Mouse (Mus musculus) lung, postnatal 0 days (tissue): Measurements from ENCODE around the gene Uox. TPM values are rescaled to one million over a fixed set of nuclear protein-coding genes. Genes with fewer than 3 reads are reported as not detected.

ENCODE experiments used
- ATAC-seq: fragments of 200-750 bp; cut with Nextera tagmentation; 2 replicates; pipeline ENCODE4 v1.8.0; 2017; ENCODE audit warnings: moderate library complexity
- DNase-seq: peaks from one replicate; pipeline ENCODE4 v3.0.0-alpha.2; 2016; ENCODE audit warnings: low spot score
- H3K27ac ChIP-seq: fragments of 300-500 bp; sonication (generic); 2 replicates; pipeline ENCODE4 v1.5.1; 2014; ENCODE audit warnings: antibody characterized with exemption, mild to moderate bottlenecking, low read length, mixed read lengths
- H3K27me3 ChIP-seq: fragments of 300-500 bp; sonication (generic); replicated peaks from 2 replicates; pipeline ENCODE4 v1.6.1; 2014; ENCODE audit warnings: low read length, mixed read lengths; ENCODE audit not compliant: insufficient read depth
- H3K36me3 ChIP-seq: fragments of 300-500 bp; sonication (generic); 2 replicates; pipeline ENCODE4 v1.6.1; 2014; ENCODE audit warnings: low read length, mixed read lengths; ENCODE audit not compliant: insufficient read depth
- H3K4me1 ChIP-seq: fragments of 300-500 bp; sonication (generic); 2 replicates; pipeline ENCODE4 v1.6.1; 2014; ENCODE audit warnings: antibody characterized with exemption, low read depth, low read length, mixed read lengths; ENCODE audit not compliant: insufficient read depth
- H3K4me2 ChIP-seq: fragments of 300-500 bp; sonication (generic); replicated peaks from 2 replicates; pipeline ENCODE4 v1.6.1; 2014; ENCODE audit warnings: low read depth, mild to moderate bottlenecking, low read length, moderate library complexity, mixed read lengths
- H3K4me3 ChIP-seq: fragments of 300-500 bp; sonication (generic); 2 replicates; pipeline ENCODE4 v1.5.1; 2014; ENCODE audit warnings: low read depth, low read length
- H3K9ac ChIP-seq: fragments of 300-500 bp; sonication (generic); replicated peaks from 2 replicates; pipeline ENCODE4 v1.6.1; 2014; ENCODE audit warnings: low read depth, mild to moderate bottlenecking
- H3K9me3 ChIP-seq: fragments of 300-500 bp; sonication (generic); 2 replicates; pipeline ENCODE4 v1.6.1; 2016; ENCODE audit warnings: low read length, mixed read lengths
- CTCF ChIP-seq: IDR thresholded peaks from 2 replicates; pipeline ENCODE4 v1.5.1; 2016; ENCODE audit warnings: antibody characterized with exemption, mild to moderate bottlenecking
- EP300 ChIP-seq: IDR thresholded peaks from 2 replicates; pipeline ENCODE4 v1.6.1; 2016; ENCODE audit warnings: antibody characterized with exemption, mild to moderate bottlenecking, control low read depth
- WGBS: fragments of 180-500 bp; shearing (Covaris S2); extraction: QIAGEN DNeasy Blood & Tissue Kit; methylation state at CpG from one replicate; pipeline ENCODE4 v1.1.7; 2014; 5-methylcytosine and 5-hydroxymethylcytosine counted together
- polyA plus RNA-seq: library from polyadenylated mRNA; unstranded; fragments of >200 nt; fragmentation: Nextera tagmentation; extraction: Ambion mirVana; gene quantifications from 2 replicates; pipeline ENCODE4 v1.2.1, GENCODE M21; 2015

The Uox gene
- polyA plus RNA-seq, 1 experiment from 2014 or later: 0.63 TPM

GRCm38 (mm10) chr3:146616533-146617283 lies 46.5 kb downstream of the Uox start:
- DNase-seq (no peak), ATAC-seq (no peak)
- 64% methylated on average over 5 of the region's 5 CpGs for WGBS
- no peaks in the 10 kb centered on the region for H3K4me1 ChIP-seq
- no peak overlapping the region for H3K4me2 ChIP-seq
- H3K9me3 ChIP-seq: no peaks in the 10 kb centered on the region
- TF ChIP-seq EP300 (no peak), CTCF (no peak)
- no peak overlapping the region for H3K27ac ChIP-seq
- H3K36me3 ChIP-seq: no peaks in the 10 kb centered on the region
- no peak overlapping the region for H3K4me3 ChIP-seq
- H3K27me3 ChIP-seq: no peaks in the 10 kb centered on the region
- no peak overlapping the region for H3K9ac ChIP-seq

- Histone ChIP-seq H3K9me3 (no peaks in the 10 kb centered on the region), H3K27me3 (no peaks in the 10 kb centered on the region), H3K4me3 (no peak overlapping the region), H3K4me1 (no peaks in the 10 kb centered on the region), H3K36me3 (no peaks in the 10 kb centered on the region), H3K27ac (no peak overlapping the region), H3K4me2 (no peak overlapping the region), H3K9ac (no peak overlapping the region)
- DNase-seq (no peak), ATAC-seq (no peak)
- TF ChIP-seq EP300 (no peak), CTCF (no peak)
These were observed 47.7 kb downstream of the Uox start for GRCm38 (mm10) chr3:146617946-146618345.

- DNase-seq (no peak), ATAC-seq (no peak)
- TF ChIP-seq EP300 (no peak), CTCF (no peak)
- Histone ChIP-seq H3K4me3 (no peak overlapping the region), H3K4me2 (no peak overlapping the region), H3K36me3 (no peaks in the 10 kb centered on the region), H3K9me3 (no peaks in the 10 kb centered on the region), H3K4me1 (no peaks in the 10 kb centered on the region), H3K27ac (no peak overlapping the region), H3K9ac (no peak overlapping the region), H3K27me3 (no peaks in the 10 kb centered on the region)
- 60% methylated on average over 4 of the region's 4 CpGs for WGBS
These were observed 48.1 kb downstream of the Uox start for GRCm38 (mm10) chr3:146618357-146618756.

GRCm38 (mm10) chr3:146620101-146620500 lies 49.9 kb downstream of the Uox start:
- WGBS: 80% methylated on average over 10 of the region's 10 CpGs
- H3K36me3 ChIP-seq: no peaks in the 10 kb centered on the region
- no peak overlapping the region for H3K27ac ChIP-seq
- H3K4me3 ChIP-seq: no peak overlapping the region
- no peak for DNase-seq
- no peak overlapping the region for H3K9ac ChIP-seq
- ATAC-seq: no peak
- no peaks in the 10 kb centered on the region for H3K27me3 ChIP-seq
- TF ChIP-seq EP300 (no peak), CTCF (no peak)
- no peaks in the 10 kb centered on the region for H3K4me1 ChIP-seq
- no peak overlapping the region for H3K4me2 ChIP-seq
- no peaks in the 10 kb centered on the region for H3K9me3 ChIP-seq

GRCm38 (mm10) chr3:146620555-146621249 lies 50.5 kb downstream of the Uox start:
- no peak overlapping the region for H3K4me3 ChIP-seq
- H3K27me3 ChIP-seq: no peaks in the 10 kb centered on the region
- ATAC-seq (no peak), DNase-seq (no peak)
- no peak for TF ChIP-seq EP300
- TF ChIP-seq CTCF: no peak
- no peaks in the 10 kb centered on the region for H3K4me1 ChIP-seq
- 71% methylated on average over 14 of the region's 14 CpGs for WGBS
- H3K27ac ChIP-seq: no peak overlapping the region
- no peak overlapping the region for H3K9ac ChIP-seq
- H3K9me3 ChIP-seq: no peaks in the 10 kb centered on the region
- no peak overlapping the region for H3K4me2 ChIP-seq
- no peaks in the 10 kb centered on the region for H3K36me3 ChIP-seq

GRCm38 (mm10) chr3:146621966-146622365 lies 51.7 kb downstream of the Uox start:
- no peaks in the 10 kb centered on the region for H3K9me3 ChIP-seq
- 87% methylated on average over 11 of the region's 11 CpGs for WGBS
- no peak overlapping the region for H3K27ac ChIP-seq
- no peak for DNase-seq
- H3K4me1 ChIP-seq: no peaks in the 10 kb centered on the region
- no peaks in the 10 kb centered on the region for H3K27me3 ChIP-seq
- no peak for TF ChIP-seq CTCF
- TF ChIP-seq EP300: no peak
- ATAC-seq: no peak
- no peak overlapping the region for H3K4me2 ChIP-seq
- no peak overlapping the region for H3K4me3 ChIP-seq
- H3K9ac ChIP-seq: no peak overlapping the region
- no peaks in the 10 kb centered on the region for H3K36me3 ChIP-seq
